Mouse (Mus musculus): Measurements from ENCODE around the gene Bbs9. TPM values are rescaled to one million over a fixed set of nuclear protein-coding genes. Genes with fewer than 3 reads are reported as not detected.

The Bbs9 gene
- polyA plus RNA-seq, 1 experiment, result not detected

DNA sequence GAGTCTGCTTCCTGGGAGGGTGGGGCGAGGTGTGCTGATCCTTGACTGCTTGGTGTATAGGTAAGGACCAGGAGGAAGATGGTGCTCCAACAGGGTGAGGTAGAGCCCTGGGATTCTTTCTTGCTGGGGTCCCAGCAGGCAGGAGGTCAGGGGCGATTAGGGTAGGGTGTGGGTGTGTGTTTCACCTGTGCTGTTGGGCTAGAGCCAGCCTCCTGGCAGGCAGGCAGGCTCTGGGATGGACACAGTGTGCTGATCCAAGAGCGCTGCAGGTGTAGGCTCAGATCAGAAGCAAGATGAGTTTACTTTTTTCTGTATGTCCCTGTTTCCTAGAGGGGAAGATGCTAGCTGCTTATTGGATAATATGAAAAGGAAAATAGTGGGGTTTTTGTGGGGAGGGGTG is 108.7 kb downstream of the Bbs9 start:
- H3K4me3 ChIP-seq (replicated peaks), result no peak overlapping the region
- H3K4me1 ChIP-seq (ENCODE audit: control insufficient read depth), result no peaks in the 10 kb centered on the region
- H3K9me3 ChIP-seq (ENCODE audit: control insufficient read depth, low read length), result no peaks in the 10 kb centered on the region
- TF ChIP-seq GATA1 (IDR thresholded peaks at IDR 0.05; ENCODE audit: low read length) (no peak), TAL1 (IDR thresholded peaks at IDR 0.05; ENCODE audit: low read length) (no peak)
- H3K27me3 ChIP-seq (ENCODE audit: control insufficient read depth), result no peaks in the 10 kb centered on the region
- H3K36me3 ChIP-seq (ENCODE audit: control insufficient read depth), result no peaks in the 10 kb centered on the region

DNA sequence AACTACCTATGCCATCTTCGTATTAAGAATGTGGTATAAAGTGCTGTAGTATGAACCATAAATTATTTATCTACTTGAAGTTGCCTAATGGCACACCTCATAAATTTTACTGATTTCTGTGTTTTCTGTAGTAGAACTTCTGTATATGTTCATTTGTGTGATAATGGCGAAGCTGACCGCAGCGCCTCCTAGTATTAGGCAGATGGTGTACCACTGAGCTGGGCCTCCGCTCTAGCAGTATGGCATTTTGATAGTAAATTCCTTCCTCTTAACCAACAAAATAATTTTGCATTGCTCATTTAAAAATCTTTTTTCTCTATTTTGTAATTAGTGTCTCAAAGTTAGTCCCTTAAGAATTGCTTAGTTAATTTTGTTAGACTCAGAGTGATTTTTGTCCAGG is 117.5 kb downstream of the Bbs9 start:
- Histone ChIP-seq H3K9me3 (ENCODE audit: control insufficient read depth, low read length) (no peaks in the 10 kb centered on the region), H3K36me3 (ENCODE audit: control insufficient read depth) (no peaks in the 10 kb centered on the region), H3K27me3 (ENCODE audit: control insufficient read depth) (no peaks in the 10 kb centered on the region), H3K4me3 (replicated peaks) (no peak overlapping the region), H3K4me1 (ENCODE audit: control insufficient read depth) (no peaks in the 10 kb centered on the region)
- no peak for TF ChIP-seq GATA1 (IDR thresholded peaks at IDR 0.05; ENCODE audit: low read length)
- no peak for TF ChIP-seq TAL1 (IDR thresholded peaks at IDR 0.05; ENCODE audit: low read length)

DNA sequence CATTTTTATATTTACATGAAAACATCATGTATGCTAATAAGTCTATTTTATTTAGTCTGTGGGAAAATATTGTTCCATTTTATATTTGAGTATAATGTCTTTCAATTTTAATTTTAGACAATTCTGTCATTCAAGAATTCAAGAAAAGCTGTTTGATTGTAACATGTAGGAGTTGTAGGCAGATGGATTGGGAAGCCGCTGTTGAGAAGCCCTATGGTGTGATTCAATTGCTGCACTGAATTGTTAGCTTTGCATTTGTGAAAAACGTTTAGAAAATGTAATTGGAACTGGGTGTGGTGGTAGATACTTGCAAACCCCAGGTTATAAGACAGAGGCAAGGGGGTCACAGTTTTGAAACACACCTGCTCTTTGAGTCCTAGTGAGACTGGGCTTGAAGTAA is 121.1 kb downstream of the Bbs9 start:
- no peak for TF ChIP-seq TAL1 (IDR thresholded peaks at IDR 0.05; ENCODE audit: low read length)
- no peak for TF ChIP-seq GATA1 (IDR thresholded peaks at IDR 0.05; ENCODE audit: low read length)
- Histone ChIP-seq H3K4me3 (replicated peaks) (no peak overlapping the region), H3K27me3 (ENCODE audit: control insufficient read depth) (no peaks in the 10 kb centered on the region), H3K9me3 (ENCODE audit: control insufficient read depth, low read length) (no peaks in the 10 kb centered on the region), H3K4me1 (ENCODE audit: control insufficient read depth) (no peaks in the 10 kb centered on the region), H3K36me3 (ENCODE audit: control insufficient read depth) (no peaks in the 10 kb centered on the region)

DNA sequence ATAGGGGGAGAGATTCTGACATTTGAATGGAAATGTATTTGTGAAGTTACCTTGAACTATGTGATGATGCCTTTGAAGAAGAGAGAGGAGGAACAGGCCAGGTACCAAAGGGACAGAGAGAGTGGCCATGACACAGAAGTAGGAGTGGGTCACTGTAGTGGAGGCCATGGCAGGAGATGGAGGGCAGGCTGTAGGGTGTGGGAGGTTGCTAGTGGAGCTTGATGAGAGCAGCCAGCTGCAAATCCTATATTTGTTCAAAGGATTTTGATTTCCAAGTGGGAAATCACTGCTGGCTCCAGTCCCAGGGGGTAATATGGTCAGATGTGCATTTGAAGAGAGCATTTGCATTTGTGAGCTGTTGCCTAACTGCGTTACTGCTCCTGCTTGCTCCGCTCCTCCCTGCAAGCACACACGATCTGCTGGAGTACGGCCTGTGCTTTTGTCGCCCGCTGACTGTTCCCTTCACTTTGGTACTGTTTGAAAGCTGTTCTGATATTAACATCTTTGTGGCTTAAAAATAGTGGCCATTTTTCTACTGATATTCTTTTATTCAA is 137.8 kb downstream of the Bbs9 start:
- TF ChIP-seq GATA1 (IDR thresholded peaks at IDR 0.05; ENCODE audit: low read length) (no peak), TAL1 (IDR thresholded peaks at IDR 0.05; ENCODE audit: low read length) (no peak)
- Histone ChIP-seq H3K4me3 (replicated peaks) (no peak overlapping the region), H3K4me1 (ENCODE audit: control insufficient read depth) (no peaks in the 10 kb centered on the region), H3K9me3 (ENCODE audit: control insufficient read depth, low read length) (no peaks in the 10 kb centered on the region), H3K27me3 (ENCODE audit: control insufficient read depth) (no peaks in the 10 kb centered on the region), H3K36me3 (ENCODE audit: control insufficient read depth) (no peaks in the 10 kb centered on the region)

DNA sequence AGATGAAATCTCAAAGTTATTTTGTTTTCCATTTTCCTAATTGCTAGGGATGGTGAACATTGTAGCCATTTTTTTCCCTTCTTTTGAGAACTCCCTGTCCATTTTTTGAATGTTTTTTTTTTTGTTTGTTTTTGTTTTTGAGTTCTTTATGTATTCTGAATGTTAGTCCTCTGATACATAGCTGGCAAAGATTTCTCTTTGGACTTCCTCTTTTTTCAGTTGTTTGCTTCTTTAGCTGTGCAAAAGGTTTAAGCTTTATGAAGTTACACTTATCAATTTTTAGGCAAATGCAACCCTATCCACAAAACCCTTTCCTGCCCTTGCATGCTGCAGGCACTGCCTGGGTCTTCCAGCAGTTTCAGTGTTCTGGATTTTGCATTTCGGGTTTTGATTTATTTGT is 143.7 kb downstream of the Bbs9 start:
- Histone ChIP-seq H3K36me3 (ENCODE audit: control insufficient read depth) (no peaks in the 10 kb centered on the region), H3K27me3 (ENCODE audit: control insufficient read depth) (no peaks in the 10 kb centered on the region), H3K9me3 (ENCODE audit: control insufficient read depth, low read length) (no peaks in the 10 kb centered on the region), H3K4me1 (ENCODE audit: control insufficient read depth) (no peaks in the 10 kb centered on the region), H3K4me3 (replicated peaks) (no peak overlapping the region)
- no peak for TF ChIP-seq TAL1 (IDR thresholded peaks at IDR 0.05; ENCODE audit: low read length)
- TF ChIP-seq GATA1 (IDR thresholded peaks at IDR 0.05; ENCODE audit: low read length), result no peak

DNA sequence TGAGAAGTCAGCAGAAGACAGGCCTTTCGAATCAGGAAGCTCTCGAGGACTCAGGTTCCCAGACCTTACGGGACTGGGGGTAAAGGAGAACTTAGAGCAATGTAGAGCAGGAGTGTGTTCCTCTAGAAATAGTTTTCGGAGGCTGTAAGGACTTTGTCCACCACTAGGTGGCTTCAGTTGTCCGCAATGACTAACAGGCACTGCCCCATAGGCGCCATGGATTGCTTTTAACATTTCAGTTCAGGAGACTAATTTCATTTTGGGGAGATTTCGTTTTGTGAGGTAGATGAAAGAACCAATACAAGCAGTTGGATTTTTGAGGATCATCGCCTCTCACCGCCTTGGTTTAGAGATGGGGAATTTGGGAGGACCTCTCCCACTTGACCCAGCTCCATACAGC is 149.5 kb downstream of the Bbs9 start:
- no peaks in the 10 kb centered on the region for H3K36me3 ChIP-seq (ENCODE audit: control insufficient read depth)
- H3K4me3 ChIP-seq (replicated peaks), result no peak overlapping the region
- H3K27me3 ChIP-seq (ENCODE audit: control insufficient read depth), result no peaks in the 10 kb centered on the region
- TF ChIP-seq TAL1 (IDR thresholded peaks at IDR 0.05; ENCODE audit: low read length) (no peak), GATA1 (IDR thresholded peaks at IDR 0.05; ENCODE audit: low read length) (no peak)
- H3K9me3 ChIP-seq (ENCODE audit: control insufficient read depth, low read length), result no peaks in the 10 kb centered on the region
- H3K4me1 ChIP-seq (ENCODE audit: control insufficient read depth), result no peaks in the 10 kb centered on the region

DNA sequence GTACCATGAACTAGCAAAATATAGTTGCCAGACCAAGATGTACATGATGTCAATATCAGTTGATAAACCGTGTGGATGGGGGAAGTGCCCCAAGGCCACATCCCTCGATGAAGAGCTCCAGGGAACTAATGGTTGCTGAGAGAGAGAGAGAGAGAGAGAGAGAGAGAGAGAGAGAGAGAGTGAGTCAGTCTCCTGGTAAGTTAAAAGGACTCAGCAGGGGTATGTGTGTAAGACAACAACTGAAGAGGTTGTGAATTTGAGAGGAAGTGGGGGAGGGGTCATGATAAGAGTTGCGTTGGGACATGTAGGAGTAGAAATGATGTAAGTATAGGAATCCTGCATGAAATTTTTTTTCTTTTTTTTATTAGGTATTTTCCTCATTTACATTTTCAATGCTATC is 150.5 kb downstream of the Bbs9 start:
- H3K4me1 ChIP-seq (ENCODE audit: control insufficient read depth), result no peaks in the 10 kb centered on the region; the same call in 1 of the 2 replicates
- H3K36me3 ChIP-seq (ENCODE audit: control insufficient read depth), result no peaks in the 10 kb centered on the region
- H3K9me3 ChIP-seq (ENCODE audit: control insufficient read depth, low read length), result no peaks in the 10 kb centered on the region
- H3K27me3 ChIP-seq (ENCODE audit: control insufficient read depth), result no peaks in the 10 kb centered on the region
- no peak for TF ChIP-seq GATA1 (IDR thresholded peaks at IDR 0.05; ENCODE audit: low read length)
- no peak for TF ChIP-seq TAL1 (IDR thresholded peaks at IDR 0.05; ENCODE audit: low read length)
- no peak overlapping the region for H3K4me3 ChIP-seq (replicated peaks)

DNA sequence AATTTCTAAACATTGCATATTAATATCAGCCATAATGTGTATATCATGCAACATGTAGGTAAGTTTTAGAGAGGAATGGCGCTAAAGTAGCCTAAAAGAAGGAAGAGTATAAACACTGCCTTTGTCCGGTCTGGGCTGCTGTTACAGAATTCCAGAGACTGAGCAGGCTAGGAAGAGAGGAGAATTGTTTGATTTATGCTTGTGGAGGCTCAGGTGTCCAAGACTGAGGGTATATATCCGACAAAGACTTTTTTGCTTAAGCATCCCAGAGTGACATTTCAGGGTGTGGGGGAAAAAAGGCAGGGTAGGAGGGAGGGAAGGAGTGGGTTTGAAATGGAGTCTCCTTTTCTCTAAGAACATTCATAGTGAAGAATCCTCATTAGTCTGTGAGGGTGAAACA is 152.4 kb downstream of the Bbs9 start:
- no peak overlapping the region for H3K4me3 ChIP-seq (replicated peaks)
- no peaks in the 10 kb centered on the region for H3K36me3 ChIP-seq (ENCODE audit: control insufficient read depth)
- H3K27me3 ChIP-seq (ENCODE audit: control insufficient read depth), result no peaks in the 10 kb centered on the region
- TF ChIP-seq GATA1 (IDR thresholded peaks at IDR 0.05; ENCODE audit: low read length) (no peak), TAL1 (IDR thresholded peaks at IDR 0.05; ENCODE audit: low read length) (no peak)
- no peaks in the 10 kb centered on the region for H3K9me3 ChIP-seq (ENCODE audit: control insufficient read depth, low read length)
- peaks cover 11% of the 10 kb centered on the region for H3K4me1 ChIP-seq (ENCODE audit: control insufficient read depth)

DNA sequence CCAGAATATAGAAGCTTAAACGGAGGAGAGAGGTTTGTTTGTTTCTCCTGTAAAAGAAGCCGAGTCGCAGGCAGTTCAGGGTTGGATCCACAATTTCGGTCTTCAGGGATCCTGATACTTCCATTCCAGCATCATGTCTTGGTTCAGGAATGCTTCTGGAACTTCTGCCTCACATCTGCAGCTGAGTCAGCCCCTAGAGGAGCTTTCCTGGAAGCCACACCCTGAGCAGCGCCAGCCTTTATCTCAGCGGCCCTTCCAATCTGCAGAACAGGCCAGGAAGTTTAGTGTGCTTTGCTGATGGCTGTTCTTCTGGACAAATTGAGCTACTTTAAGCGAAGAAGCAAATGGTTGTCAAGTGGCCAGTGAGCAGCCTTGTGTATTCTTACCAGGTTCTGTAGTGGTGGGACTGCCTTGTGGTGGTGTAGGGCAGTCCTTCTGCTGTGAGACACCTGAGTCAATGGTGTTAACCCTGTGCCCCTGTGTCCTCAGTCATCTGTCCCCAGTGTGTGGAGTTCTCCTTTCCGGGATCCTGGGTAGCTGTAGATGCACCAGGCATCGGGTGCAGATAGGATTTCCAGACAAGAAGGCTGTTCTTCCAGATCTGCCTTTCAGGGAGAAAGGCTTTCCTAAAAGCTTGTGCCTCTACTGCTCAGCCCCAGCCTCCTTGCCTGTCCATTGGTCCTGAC is 157.4 kb downstream of the Bbs9 start:
- no peak for TF ChIP-seq GATA1 (IDR thresholded peaks at IDR 0.05; ENCODE audit: low read length)
- no peak for TF ChIP-seq TAL1 (IDR thresholded peaks at IDR 0.05; ENCODE audit: low read length)
- H3K9me3 ChIP-seq (ENCODE audit: control insufficient read depth, low read length), result no peaks in the 10 kb centered on the region
- H3K4me3 ChIP-seq (replicated peaks), result no peak overlapping the region
- H3K4me1 ChIP-seq (ENCODE audit: control insufficient read depth), result peaks cover 19% of the 10 kb centered on the region
- H3K36me3 ChIP-seq (ENCODE audit: control insufficient read depth), result no peaks in the 10 kb centered on the region
- no peaks in the 10 kb centered on the region for H3K27me3 ChIP-seq (ENCODE audit: control insufficient read depth)

DNA sequence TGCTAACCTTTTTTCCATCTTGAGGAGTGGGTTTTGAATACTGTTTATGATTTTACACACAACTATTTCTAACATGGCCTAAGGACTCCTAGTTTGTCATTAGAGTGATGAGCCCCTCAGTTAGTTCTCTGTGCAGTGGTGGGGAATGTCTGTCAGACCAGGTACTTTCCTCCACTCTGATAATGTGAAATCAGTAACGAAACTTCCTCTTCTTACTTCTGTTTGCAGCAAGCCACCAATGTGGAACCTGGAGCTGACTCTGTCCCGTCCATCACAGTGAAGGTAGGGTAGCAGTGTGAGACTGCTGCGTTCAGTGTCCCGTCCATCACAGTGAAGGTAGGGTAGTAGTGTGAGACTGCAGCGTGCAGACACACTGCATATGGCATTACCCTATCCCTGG is 163.0 kb downstream of the Bbs9 start:
- Histone ChIP-seq H3K4me1 (ENCODE audit: control insufficient read depth) (peaks cover 2% of the 10 kb centered on the region), H3K27me3 (ENCODE audit: control insufficient read depth) (no peaks in the 10 kb centered on the region), H3K4me3 (replicated peaks) (no peak overlapping the region), H3K9me3 (ENCODE audit: control insufficient read depth, low read length) (no peaks in the 10 kb centered on the region), H3K36me3 (ENCODE audit: control insufficient read depth) (no peaks in the 10 kb centered on the region)
- TF ChIP-seq TAL1 (IDR thresholded peaks at IDR 0.05; ENCODE audit: low read length), result no peak
- no peak for TF ChIP-seq GATA1 (IDR thresholded peaks at IDR 0.05; ENCODE audit: low read length)

All from erythroblast, embryonic 14.5 days (primary cell).